Comparison of ENCODE assay signal across 10 mouse cellular contexts in genomic region chr11:114477365-114477764, GRCm38 (mm10).
DNase-seq lines count a peak whose midpoint lies in the region; ATAC-seq and TF ChIP-seq lines count a peak whose summit lies in the region.
"Had no signal": no experiment of that assay in that cellular context is flagged by ENCODE, and none has a peak within 500 bp of the region (broad histone marks: within the 10 kb centered on the region; RNA-seq: fewer than 3 reads in every experiment).

No protein-coding gene starts in this region.

- no peak overlapping the region for H3K4me2 ChIP-seq in midbrain, embryonic 13.5 days (replicated peaks)
- H3K4me2 ChIP-seq: heart, embryonic 11.5 days; limb, embryonic 13.5 days had no signal

- ATAC-seq in midbrain, embryonic 13.5 days, result no peak

- TF ChIP-seq CTCF in gastrocnemius, adult 2 months (IDR thresholded peaks at IDR 0.05), result peak; percentile 63

- peaks cover 35% of the 10 kb centered on the region for H3K27me3 ChIP-seq in midbrain, embryonic 10.5 days (ENCODE audit: low read depth, poor library complexity, severe bottlenecking)
- peaks cover 7% of the 10 kb centered on the region for H3K27me3 ChIP-seq in midbrain, embryonic 13.5 days
- H3K27me3 ChIP-seq in splenic B cell, adult 2 months (ENCODE audit: control insufficient read depth, insufficient read depth, low read length, poor library complexity, severe bottlenecking), result no peaks in the 10 kb centered on the region

- intact Hi-C loops in gastrocnemius, adult 2 months (cut with DNase I), result loop anchor here (1.0 kb wide), 1 partner anchor 159 kb away; no protein-coding TSS in a partner anchor
- intact Hi-C loops in gastrocnemius, postnatal 36 days (cut with DNase I), result loop anchor here (5.0 kb wide), 1 partner anchor 160 kb away; no protein-coding TSS in a partner anchor

- WGBS in midbrain, embryonic 10.5 days, result 63% methylated on average over 3 of the region's 3 CpGs
- WGBS in midbrain, embryonic 13.5 days, result 59% methylated on average over 3 of the region's 3 CpGs

- no peaks in the 10 kb centered on the region for H3K36me3 ChIP-seq in midbrain, embryonic 10.5 days
- no peaks in the 10 kb centered on the region for H3K36me3 ChIP-seq in midbrain, embryonic 13.5 days
- H3K36me3 ChIP-seq in splenic B cell, adult 2 months (ENCODE audit: control insufficient read depth, insufficient read depth, low read length, poor library complexity, severe bottlenecking), result no peaks in the 10 kb centered on the region
- H3K36me3 ChIP-seq: limb, embryonic 13.5 days had no signal

- H3K4me3 ChIP-seq in gastrocnemius, adult 2 months, result no peak overlapping the region
- H3K4me3 ChIP-seq in midbrain, embryonic 10.5 days, result no peak overlapping the region
- H3K4me3 ChIP-seq in midbrain, embryonic 13.5 days (replicated peaks), result no peak overlapping the region
- H3K4me3 ChIP-seq: limb, embryonic 13.5 days had no signal

- H3K4me1 ChIP-seq in midbrain, embryonic 10.5 days, result peaks cover 57% of the 10 kb centered on the region
- peaks cover 36% of the 10 kb centered on the region for H3K4me1 ChIP-seq in midbrain, embryonic 13.5 days (replicated peaks)

- H3K9ac ChIP-seq in midbrain, embryonic 13.5 days (replicated peaks), result no peak overlapping the region
- H3K9ac ChIP-seq: limb, embryonic 13.5 days had no signal

- no peak for DNase-seq in gastrocnemius, adult 2 months
- no peak for DNase-seq in gastrocnemius, postnatal 36 days
- DNase-seq in midbrain, embryonic 10.5 days (ENCODE audit: low spot score), result peak; percentile 35
- DNase-seq in cerebellum, adult 9-10 months, result peak; percentile 77
- peak; percentile 27 for DNase-seq in splenic B cell, adult 2 months (ENCODE audit: low read depth, low spot score)
- DNase-seq in urinary bladder, postnatal 10 days (ENCODE audit: low spot score), result no peak
- no peak for DNase-seq in urinary bladder, adult 18-20 months (ENCODE audit: low spot score in 2 of 2)

- H3K9me3 ChIP-seq in midbrain, embryonic 10.5 days (replicated peaks), result no peaks in the 10 kb centered on the region
- no peaks in the 10 kb centered on the region for H3K9me3 ChIP-seq in midbrain, embryonic 13.5 days
- H3K9me3 ChIP-seq: limb, embryonic 13.5 days had no signal

- H3K27ac ChIP-seq in gastrocnemius, adult 2 months, result no peak overlapping the region
- H3K27ac ChIP-seq in midbrain, embryonic 10.5 days (replicated peaks), result no peak overlapping the region
- H3K27ac ChIP-seq in midbrain, embryonic 13.5 days, result no peak overlapping the region
- H3K27ac ChIP-seq: limb, embryonic 13.5 days had no signal

Comparison
In these comparisons a context has a peak if more than half of its experiments do, and no peak if none do; other contexts are left out.
1. DNase-seq: peak in midbrain, embryonic 10.5 days (single experiment), cerebellum, adult 9-10 months (single experiment) and splenic B cell, adult 2 months (single experiment); none in gastrocnemius, adult 2 months (single experiment), gastrocnemius, postnatal 36 days (0 of 2), urinary bladder, postnatal 10 days (single experiment) and urinary bladder, adult 18-20 months (0 of 2).